Mouse (Mus musculus) heart, embryonic 13.5 days (tissue): ENCODE data around the gene Thap3. TPM values are rescaled to one million over a fixed set of nuclear protein-coding genes. Genes with fewer than 3 reads are reported as not detected.

ENCODE experiments used
- ATAC-seq: fragments of 200-750 bp; cut with Nextera tagmentation; 2 replicates; pipeline ENCODE4 v1.8.0; 2017; ENCODE audit warnings: moderate TSS enrichment; ENCODE audit not compliant: insufficient number of reproducible peaks, low FRiP score, low TSS enrichment; ENCODE audit errors: extremely low read depth
- H3K27ac ChIP-seq: fragments of 300-500 bp; sonication (generic); replicated peaks from 2 replicates; pipeline ENCODE4 v1.5.1; 2015; ENCODE audit warnings: moderate library complexity, mild to moderate bottlenecking, inconsistent platforms
- H3K27me3 ChIP-seq: fragments of 300-500 bp; sonication (generic); replicated peaks from 2 replicates; pipeline ENCODE4 v1.6.1; 2015; ENCODE audit warnings: mild to moderate bottlenecking, inconsistent platforms
- H3K36me3 ChIP-seq: fragments of 300-500 bp; sonication (generic); 2 replicates; pipeline ENCODE4 v1.6.1; 2015; ENCODE audit warnings: mild to moderate bottlenecking, inconsistent platforms
- H3K4me1 ChIP-seq: fragments of 300-500 bp; sonication (generic); 2 replicates; pipeline ENCODE4 v1.6.1; 2015; ENCODE audit warnings: inconsistent platforms
- H3K4me2 ChIP-seq: fragments of 300-500 bp; sonication (generic); 2 replicates; pipeline ENCODE4 v1.6.1; 2015; ENCODE audit warnings: inconsistent platforms, mild to moderate bottlenecking, moderate library complexity
- H3K4me3 ChIP-seq: fragments of 300-500 bp; sonication (generic); 2 replicates; pipeline ENCODE4 v1.5.1; 2015; ENCODE audit warnings: moderate library complexity, mild to moderate bottlenecking, inconsistent platforms
- H3K9ac ChIP-seq: fragments of 300-500 bp; sonication (generic); 2 replicates; pipeline ENCODE4 v1.6.1; 2015; ENCODE audit warnings: inconsistent platforms, mild to moderate bottlenecking, moderate library complexity
- H3K9me3 ChIP-seq: fragments of 300-500 bp; sonication (generic); 2 replicates; pipeline ENCODE4 v1.6.1; 2016; ENCODE audit warnings: inconsistent platforms
- WGBS: fragments of 180-500 bp; shearing (Covaris S2); methylation state at CpG from one replicate; pipeline ENCODE4 v1.1.7; 2015; ENCODE audit warnings: mixed read lengths; 5-methylcytosine and 5-hydroxymethylcytosine counted together
- polyA plus RNA-seq: library from polyadenylated mRNA; unstranded; fragments of >200 nt; fragmentation: Nextera tagmentation; extraction: Ambion mirVana; gene quantifications from 2 replicates; pipeline ENCODE4 v1.2.1, GENCODE M21; 2015

The Thap3 gene
- polyA plus RNA-seq, 1 experiment from 2014 or later: 26.1 TPM

DNA sequence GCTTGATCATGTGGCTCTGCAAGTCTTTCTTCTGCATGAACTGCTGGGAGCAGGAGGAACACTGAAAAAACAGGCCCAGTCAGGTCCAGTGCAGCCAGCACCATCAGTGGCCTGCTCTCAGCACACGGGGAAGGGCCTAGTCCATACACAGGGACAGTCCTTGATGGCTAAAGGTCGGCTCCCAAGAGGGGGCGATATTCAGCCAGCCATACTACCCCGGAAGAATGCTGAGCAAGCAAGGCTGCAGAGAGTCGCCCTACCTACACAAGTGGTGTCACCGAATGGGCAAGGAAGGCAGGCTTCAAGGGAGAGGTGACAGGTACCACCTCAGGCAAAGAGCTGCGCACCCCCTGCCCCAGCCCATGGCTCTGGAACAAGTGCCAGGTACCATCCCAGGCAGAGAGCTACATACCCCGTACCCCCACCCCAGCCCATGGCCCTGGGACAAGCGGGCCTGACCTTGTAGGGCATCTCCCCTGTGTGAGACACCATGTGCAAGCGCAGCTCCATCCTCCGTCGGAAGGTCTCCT lies 32.8 kb upstream of the Thap3 start:
- Histone ChIP-seq H3K4me3 (no peak overlapping the region), H3K4me1 (peaks cover 25% of the 10 kb centered on the region), H3K27me3 (no peaks in the 10 kb centered on the region), H3K27ac (no peak overlapping the region), H3K4me2 (no peak overlapping the region), H3K9ac (no peak overlapping the region), H3K9me3 (no peaks in the 10 kb centered on the region), H3K36me3 (peaks cover 95% of the 10 kb centered on the region)
- no peak for ATAC-seq
- WGBS: 71% methylated on average over 12 of the region's 12 CpGs

DNA sequence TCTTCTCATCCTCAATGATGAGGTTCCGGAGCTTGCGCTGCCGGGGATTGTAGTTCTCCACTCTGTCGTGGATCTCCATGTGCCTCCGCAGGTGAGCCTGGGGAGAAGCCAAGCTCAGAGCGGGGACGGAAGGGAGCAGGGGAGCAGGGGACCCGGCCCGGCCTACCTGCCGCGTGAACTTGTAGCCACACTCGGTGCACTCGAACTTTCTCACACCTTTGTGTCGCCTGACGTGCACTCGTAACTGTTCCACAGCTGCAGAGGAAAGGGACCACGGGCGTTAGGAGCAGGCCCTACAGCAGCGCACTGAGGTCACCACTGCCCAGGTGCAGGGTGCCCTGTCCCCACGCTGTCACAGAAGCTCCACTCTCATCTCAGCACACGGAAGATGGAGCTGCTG lies 31.2 kb upstream of the Thap3 start:
- ATAC-seq: no peak
- H3K27me3 ChIP-seq: no peaks in the 10 kb centered on the region
- no peak overlapping the region for H3K4me2 ChIP-seq
- H3K27ac ChIP-seq: no peak overlapping the region
- no peak overlapping the region for H3K4me3 ChIP-seq
- peaks cover 100% of the 10 kb centered on the region for H3K36me3 ChIP-seq
- WGBS: 84% methylated on average over 21 of the region's 21 CpGs
- no peak overlapping the region for H3K9ac ChIP-seq
- H3K9me3 ChIP-seq: no peaks in the 10 kb centered on the region
- H3K4me1 ChIP-seq: peaks cover 9% of the 10 kb centered on the region

DNA sequence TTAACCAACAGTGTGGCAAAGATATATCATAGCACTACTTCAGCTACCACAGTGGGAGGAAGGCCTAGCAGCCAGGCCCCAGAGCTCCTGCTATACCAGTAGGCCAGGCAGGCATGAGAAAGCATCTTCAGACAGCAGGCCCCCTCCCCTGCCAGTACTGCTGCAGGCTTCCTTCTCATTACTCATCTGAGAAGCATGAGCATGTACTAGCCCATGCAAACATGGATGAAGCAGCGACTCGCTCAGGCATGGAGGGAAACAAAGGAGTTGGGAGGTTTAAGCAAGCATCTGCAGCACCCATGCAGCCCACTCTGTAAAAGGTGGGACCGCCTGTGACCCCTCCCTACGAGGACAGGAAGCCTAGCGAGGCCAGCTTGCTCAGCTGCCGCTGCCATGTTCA lies 30.3 kb upstream of the Thap3 start:
- Histone ChIP-seq H3K27me3 (no peaks in the 10 kb centered on the region), H3K4me3 (no peak overlapping the region), H3K4me2 (no peak overlapping the region), H3K36me3 (peaks cover 100% of the 10 kb centered on the region), H3K27ac (no peak overlapping the region), H3K9ac (0 out of 2 replicates have a peak overlapping the region, but pooled peaks have one; percentile 16), H3K9me3 (no peaks in the 10 kb centered on the region), H3K4me1 (peaks cover 2% of the 10 kb centered on the region)
- ATAC-seq: no peak
- WGBS: 78% methylated on average over 6 of the region's 6 CpGs

DNA sequence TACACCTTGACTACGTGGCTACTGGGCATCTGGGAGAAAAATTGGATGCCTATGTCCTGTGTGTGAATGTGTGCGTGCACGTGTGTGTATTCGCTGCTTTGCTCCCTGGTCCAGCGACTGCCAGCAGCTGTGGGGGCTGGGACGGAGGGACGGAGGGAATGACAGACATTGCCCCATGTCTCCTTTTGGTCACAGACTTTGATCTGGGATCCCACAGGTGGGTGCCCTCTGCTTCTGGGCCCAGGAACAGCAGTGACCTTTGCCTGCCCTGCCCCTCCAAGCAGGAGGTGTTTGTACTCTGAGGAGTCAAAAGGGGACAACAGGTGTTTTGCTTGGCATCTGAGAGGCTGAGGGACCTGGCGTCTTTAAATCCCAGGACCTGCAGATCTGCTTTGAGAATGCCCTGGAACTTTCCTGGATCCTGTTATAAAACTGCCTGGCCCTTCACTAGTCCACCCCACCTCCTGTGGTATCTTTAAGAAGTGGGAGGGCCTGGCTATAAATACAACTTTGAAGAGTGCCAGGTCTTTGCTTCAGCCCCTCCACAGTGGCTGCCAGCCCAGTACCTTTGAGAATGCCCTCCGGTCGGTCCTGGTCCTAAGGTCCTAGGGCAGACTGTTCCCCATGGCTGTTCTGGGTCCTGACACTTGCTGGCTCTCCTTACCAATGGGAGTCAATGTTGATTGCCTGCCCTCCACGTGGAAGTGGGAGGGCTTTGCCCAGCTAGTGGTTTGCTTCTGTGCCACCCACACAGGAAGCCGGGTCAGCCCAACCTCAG lies 24.4 kb upstream of the Thap3 start:
- 64% methylated on average over 12 of the region's 12 CpGs for WGBS
- peaks cover 42% of the 10 kb centered on the region for H3K4me1 ChIP-seq
- no peaks in the 10 kb centered on the region for H3K9me3 ChIP-seq
- peak overlapping the region; percentile 99 for H3K4me2 ChIP-seq
- ATAC-seq: no peak
- H3K9ac ChIP-seq: peak overlapping the region; percentile 69
- peak overlapping the region; percentile 24 for H3K4me3 ChIP-seq
- peaks cover 69% of the 10 kb centered on the region for H3K36me3 ChIP-seq
- no peaks in the 10 kb centered on the region for H3K27me3 ChIP-seq
- peak overlapping the region; percentile 80 for H3K27ac ChIP-seq

DNA sequence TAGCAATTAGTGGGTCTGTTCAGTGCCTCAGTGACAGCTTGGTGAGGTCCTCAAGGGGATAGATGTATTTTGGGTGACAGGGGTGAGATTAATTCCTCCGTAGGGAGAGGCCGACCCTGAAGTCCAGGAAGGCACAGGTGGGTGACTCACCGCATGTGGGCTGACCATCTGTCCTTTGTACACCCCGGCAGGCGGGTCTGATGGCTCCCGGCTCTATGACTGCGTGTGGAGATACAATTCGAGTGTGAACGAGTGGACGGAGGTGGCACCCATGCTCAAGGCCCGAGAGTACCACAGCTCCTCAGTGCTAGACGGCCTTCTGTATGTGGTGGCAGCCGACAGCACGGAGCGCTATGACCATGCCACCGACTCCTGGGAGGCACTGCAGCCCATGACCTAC lies 23.3 kb upstream of the Thap3 start:
- H3K4me3 ChIP-seq: peak overlapping the region; percentile 87
- WGBS: 78% methylated on average over 16 of the region's 16 CpGs
- H3K27ac ChIP-seq: peak overlapping the region; percentile 80; the same call in 1 of the 2 replicates
- peak overlapping the region; percentile 99 for H3K4me2 ChIP-seq
- ATAC-seq: no peak
- H3K27me3 ChIP-seq: no peaks in the 10 kb centered on the region
- peaks cover 53% of the 10 kb centered on the region for H3K4me1 ChIP-seq
- peak overlapping the region; percentile 94 for H3K9ac ChIP-seq
- peaks cover 58% of the 10 kb centered on the region for H3K36me3 ChIP-seq
- H3K9me3 ChIP-seq: no peaks in the 10 kb centered on the region

DNA sequence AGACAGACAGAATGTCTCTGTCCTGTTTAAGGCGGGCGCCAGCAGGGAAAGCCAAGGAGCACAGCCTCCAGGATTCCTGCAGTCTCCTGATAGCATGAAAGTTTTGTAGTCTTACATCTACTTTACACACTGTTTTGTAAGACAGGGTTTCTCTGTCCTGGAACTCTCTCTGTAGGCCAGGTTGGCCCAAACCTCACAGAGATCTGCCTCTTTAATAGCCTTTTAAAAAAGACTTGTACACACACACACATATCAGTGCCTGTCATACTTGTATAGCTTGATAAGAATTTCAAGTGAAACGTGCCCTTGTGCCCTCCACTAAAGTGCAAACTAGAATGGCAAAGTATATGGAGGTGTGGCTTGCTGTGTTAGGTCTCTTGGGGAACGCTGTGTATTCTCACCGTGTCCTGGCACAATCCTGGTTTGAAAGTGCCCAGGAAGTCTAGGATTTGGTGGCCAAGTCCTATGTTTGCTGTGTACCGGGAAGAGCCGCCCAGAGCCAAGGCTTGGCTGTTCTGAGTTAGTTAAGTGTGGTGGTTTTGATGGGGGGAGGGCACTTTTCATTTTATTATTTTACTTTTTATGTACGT lies 22.5 kb upstream of the Thap3 start:
- Histone ChIP-seq H3K27me3 (no peaks in the 10 kb centered on the region), H3K36me3 (peaks cover 50% of the 10 kb centered on the region), H3K9ac (peak overlapping the region; percentile 94), H3K27ac (peak overlapping the region; percentile 95), H3K9me3 (no peaks in the 10 kb centered on the region), H3K4me2 (peak overlapping the region; percentile 99), H3K4me1 (peaks cover 62% of the 10 kb centered on the region), H3K4me3 (peak overlapping the region; percentile 87)
- no peak for ATAC-seq
- 42% methylated on average over 8 of the region's 8 CpGs for WGBS

DNA sequence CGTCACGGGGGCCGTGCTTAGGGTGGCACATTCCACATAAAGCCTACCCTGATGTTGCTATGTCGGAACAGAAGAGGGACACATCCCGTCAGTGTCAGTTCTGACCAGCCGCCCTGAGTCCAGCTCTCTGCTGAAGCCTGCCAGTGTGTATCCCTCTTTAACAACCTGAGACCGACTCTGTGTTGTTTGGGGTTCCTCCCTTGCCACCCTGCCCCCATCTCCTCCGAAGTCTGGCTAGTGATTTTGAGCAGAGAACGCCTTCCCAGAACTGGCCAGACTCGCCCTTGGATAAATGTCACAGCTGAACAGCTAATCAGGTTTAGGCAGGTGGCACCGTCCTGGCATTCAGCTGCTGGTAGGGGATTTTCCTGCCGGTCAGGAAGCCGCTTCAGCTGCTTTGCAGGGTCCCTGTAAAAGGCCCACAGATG lies 21.9 kb upstream of the Thap3 start:
- 3% methylated on average over 13 of the region's 13 CpGs for WGBS
- H3K4me1 ChIP-seq: peaks cover 62% of the 10 kb centered on the region
- ATAC-seq: peak; percentile 2; the same call in 1 of the 2 replicates

DNA sequence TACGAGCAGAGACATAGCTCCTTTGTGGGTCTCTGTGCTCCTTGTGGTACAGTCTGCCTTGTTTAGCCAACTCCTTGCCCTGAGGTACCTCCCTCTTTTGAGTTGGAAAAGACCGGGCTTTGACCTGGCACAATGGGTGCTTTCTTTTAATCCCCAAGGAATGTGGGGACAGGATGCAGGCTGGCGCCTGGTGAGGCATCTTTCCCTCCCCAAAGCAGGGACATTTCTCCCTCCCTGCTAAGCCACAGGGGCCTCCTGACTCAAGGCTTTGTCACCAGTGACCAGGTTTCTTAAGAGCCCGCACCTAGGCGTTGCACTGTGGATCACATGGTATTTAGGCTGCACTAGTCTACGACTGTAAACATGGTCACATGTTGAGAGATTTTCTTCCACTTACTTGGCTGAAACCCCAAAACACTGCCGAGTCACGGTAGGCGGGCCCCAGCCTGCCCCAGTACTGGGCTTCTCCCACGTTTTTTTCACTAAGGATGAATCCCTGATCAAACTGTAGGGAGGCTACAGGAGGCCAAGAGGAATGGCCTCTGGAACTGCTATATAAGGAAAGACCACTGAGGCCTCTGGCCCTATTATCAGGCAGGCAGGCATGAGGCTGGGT lies 21.4 kb upstream of the Thap3 start:
- Histone ChIP-seq H3K27ac (peak overlapping the region; percentile 95), H3K4me3 (peak overlapping the region; percentile 87), H3K4me1 (peaks cover 62% of the 10 kb centered on the region), H3K27me3 (no peaks in the 10 kb centered on the region), H3K9me3 (no peaks in the 10 kb centered on the region), H3K9ac (peak overlapping the region; percentile 94), H3K4me2 (peak overlapping the region; percentile 99), H3K36me3 (peaks cover 39% of the 10 kb centered on the region)
- under 1% methylated on average over 10 of the region's 10 CpGs for WGBS
- peak; percentile 6; the same call in 1 of the 2 replicates for ATAC-seq

More for the DNA sequence above, 21.9 kb upstream of the Thap3 start:
- no peaks in the 10 kb centered on the region for H3K9me3 ChIP-seq
- H3K4me3 ChIP-seq: peak overlapping the region; percentile 87
- peak overlapping the region; percentile 94 for H3K9ac ChIP-seq
- no peaks in the 10 kb centered on the region for H3K27me3 ChIP-seq
- H3K4me2 ChIP-seq: peak overlapping the region; percentile 99
- peak overlapping the region; percentile 95 for H3K27ac ChIP-seq
- H3K36me3 ChIP-seq: peaks cover 44% of the 10 kb centered on the region

DNA sequence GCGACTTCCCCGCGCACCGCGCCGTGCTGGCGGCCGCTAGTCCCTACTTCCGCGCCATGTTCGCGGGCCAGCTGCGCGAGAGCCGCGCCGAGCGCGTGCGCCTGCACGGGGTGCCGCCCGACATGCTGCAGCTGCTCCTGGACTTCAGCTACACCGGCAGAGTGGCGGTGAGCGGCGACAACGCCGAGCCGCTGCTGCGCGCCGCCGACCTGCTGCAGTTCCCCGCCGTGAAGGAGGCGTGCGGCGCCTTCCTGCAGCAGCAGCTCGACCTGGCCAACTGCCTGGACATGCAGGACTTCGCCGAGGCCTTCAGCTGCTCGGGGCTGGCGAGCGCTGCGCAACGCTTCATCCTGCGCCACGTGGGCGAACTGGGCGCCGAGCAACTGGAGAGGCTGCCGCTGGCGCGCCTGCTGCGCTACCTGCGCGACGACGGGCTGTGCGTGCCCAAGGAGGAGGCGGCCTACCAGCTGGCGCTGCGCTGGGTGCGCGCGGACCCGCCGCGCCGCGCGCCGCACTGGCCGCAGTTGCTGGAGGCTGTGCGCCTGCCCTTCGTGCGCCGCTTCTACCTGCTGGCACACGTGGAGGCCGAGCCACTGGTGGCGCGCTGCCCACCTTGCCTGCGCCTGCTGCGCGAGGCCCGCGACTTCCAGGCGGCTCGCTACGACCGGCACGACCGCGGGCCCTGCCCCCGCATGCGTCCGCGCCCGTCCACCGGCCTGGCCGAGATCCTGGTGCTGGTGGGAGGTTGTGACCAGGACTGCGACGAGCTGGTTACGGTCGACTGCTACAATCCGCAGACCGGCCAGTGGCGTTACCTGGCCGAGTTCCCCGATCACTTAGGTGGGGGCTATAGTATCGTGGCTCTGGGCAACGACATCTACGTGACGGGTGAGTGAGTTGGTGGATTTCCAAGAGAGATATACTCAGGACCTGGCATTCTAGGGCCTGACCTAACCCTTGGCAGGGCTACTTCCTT lies 20.6 kb upstream of the Thap3 start:
- WGBS: under 1% methylated on average over 111 of the region's 115 CpGs
- no peaks in the 10 kb centered on the region for H3K27me3 ChIP-seq
- peak overlapping the region; percentile 94 for H3K9ac ChIP-seq
- peaks cover 62% of the 10 kb centered on the region for H3K4me1 ChIP-seq
- peak overlapping the region; percentile 99 for H3K4me2 ChIP-seq
- peak; percentile 45 for ATAC-seq
- H3K27ac ChIP-seq: peak overlapping the region; percentile 95
- no peaks in the 10 kb centered on the region for H3K9me3 ChIP-seq
- peaks cover 31% of the 10 kb centered on the region for H3K36me3 ChIP-seq
- H3K4me3 ChIP-seq: peak overlapping the region; percentile 87

DNA sequence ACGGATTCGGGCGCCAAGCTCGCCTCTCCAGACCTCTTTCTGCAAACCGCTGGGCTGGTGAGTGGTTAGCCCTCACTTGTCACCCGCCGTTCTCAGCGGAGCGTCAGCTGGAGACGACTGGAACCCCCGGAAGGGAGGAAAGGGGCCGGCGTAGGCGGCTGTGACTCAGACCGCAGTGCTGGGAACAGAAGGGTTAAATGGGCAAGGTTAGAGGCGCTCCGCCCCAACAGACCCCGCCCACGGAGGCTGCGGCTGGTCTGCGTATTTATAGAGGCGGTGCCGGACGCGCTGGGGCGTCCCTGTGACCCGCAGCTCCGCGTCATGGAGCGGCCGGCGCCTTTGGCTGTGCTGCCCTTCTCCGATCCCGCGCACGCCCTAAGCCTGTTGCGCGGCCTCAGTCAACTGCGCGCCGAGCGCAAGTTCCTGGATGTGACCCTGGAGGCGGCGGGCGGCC lies 19.9 kb upstream of the Thap3 start, which contains the start of gene Klhl21:
Gene Klhl21, plus strand, starts transcription at position 182 of the 454 bp plus-strand sequence.
- peak within 1 kb of the TSS; percentile 95 for H3K27ac ChIP-seq
- H3K27me3 ChIP-seq: no peaks in the 10 kb centered on the region
- peak; percentile 81 for ATAC-seq
- H3K4me2 ChIP-seq: peak within 1 kb of the TSS; percentile 99
- H3K4me3 ChIP-seq: peak within 1 kb of the TSS; percentile 87
- H3K9me3 ChIP-seq: no peaks in the 10 kb centered on the region
- peaks cover 24% of the 10 kb centered on the region for H3K36me3 ChIP-seq
- peaks cover 57% of the 10 kb centered on the region for H3K4me1 ChIP-seq
- peak within 1 kb of the TSS; percentile 94 for H3K9ac ChIP-seq
- WGBS: under 1% methylated on average over 45 of the region's 45 CpGs
